Mouse (Mus musculus): ENCODE data around the gene Tmem117. TPM values are rescaled to one million over a fixed set of nuclear protein-coding genes. Genes with fewer than 3 reads are reported as not detected.

The Tmem117 gene
- polyA plus RNA-seq, 1 experiment from 2014 or later: 3.2 TPM

DNA sequence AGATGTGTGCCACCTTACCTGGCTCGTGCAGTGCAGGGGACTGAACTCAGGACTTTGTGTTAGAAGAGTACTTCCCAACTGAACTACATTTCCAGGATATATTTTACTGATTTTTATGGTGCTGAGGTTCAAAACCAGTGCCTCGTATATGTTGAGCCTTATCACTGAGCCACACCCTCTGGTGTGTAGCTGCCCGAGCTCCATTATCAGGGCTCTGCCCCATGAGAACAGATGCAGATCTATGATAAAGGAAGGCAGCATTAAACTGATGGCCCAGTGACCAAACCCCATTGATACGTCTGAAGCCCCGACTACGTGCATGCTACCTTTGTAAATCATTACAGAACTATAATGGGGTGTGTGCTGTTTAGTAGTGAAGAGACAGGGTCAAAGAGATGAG lies 35.6 kb downstream of the Tmem117 start:
- Histone ChIP-seq H3K27ac (no peak overlapping the region), H3K9me3 (no peaks in the 10 kb centered on the region), H3K27me3 (no peaks in the 10 kb centered on the region), H3K4me1 (no peaks in the 10 kb centered on the region; the same call in 1 of the 2 replicates), H3K4me2 (replicated peaks) (no peak overlapping the region), H3K4me3 (no peak overlapping the region), H3K36me3 (no peaks in the 10 kb centered on the region), H3K9ac (no peak overlapping the region)
- WGBS: 88% methylated on average over 6 of the region's 6 CpGs
- ATAC-seq (ENCODE audit: insufficient number of reproducible peaks, insufficient read depth, low FRiP score, low TSS enrichment): no peak

DNA sequence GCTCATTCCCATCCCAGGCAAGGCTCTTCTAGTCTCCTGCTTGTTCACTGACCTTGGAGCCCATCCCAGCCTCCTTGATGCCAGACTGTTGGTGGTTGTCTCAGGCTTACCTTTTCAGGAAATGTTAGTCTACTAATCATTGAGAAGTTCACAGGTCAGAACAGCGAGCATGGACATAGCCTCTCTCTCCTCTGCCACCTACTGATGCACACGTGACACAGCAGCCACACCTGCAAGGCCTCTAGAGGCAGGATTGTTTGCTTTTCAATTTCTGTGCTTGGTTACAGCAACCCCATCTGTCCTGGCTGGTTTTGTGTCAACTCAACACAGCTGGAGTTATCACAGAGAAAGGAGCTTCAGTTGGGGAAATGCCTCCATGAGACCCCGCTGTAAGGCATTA lies 52.1 kb downstream of the Tmem117 start:
- Histone ChIP-seq H3K27ac (no peak overlapping the region), H3K4me1 (no peaks in the 10 kb centered on the region), H3K9ac (no peak overlapping the region), H3K36me3 (no peaks in the 10 kb centered on the region), H3K4me3 (no peak overlapping the region), H3K27me3 (no peaks in the 10 kb centered on the region), H3K9me3 (no peaks in the 10 kb centered on the region), H3K4me2 (replicated peaks) (no peak overlapping the region)
- ATAC-seq (ENCODE audit: insufficient number of reproducible peaks, insufficient read depth, low FRiP score, low TSS enrichment): no peak
- 53% methylated on average over 3 of the region's 3 CpGs for WGBS

DNA sequence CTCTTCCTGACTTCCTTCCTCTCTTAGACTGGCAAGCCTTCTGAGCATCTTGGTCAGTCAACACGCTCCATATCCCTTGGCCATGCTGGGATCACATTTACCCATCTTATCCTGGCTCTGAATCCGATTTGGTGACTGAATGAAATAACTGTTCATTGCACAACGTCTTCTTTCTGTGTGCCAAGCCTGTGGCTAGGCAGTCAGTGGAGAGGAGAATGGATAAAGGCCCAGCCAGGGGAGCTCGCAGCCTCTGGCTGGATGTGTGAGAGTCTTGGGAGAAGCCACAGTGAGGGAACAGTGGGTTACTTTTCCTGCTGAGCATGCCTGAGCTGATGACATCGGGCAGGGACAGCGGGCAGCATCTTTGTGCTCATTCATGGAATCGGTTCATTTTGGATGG lies 55.2 kb downstream of the Tmem117 start:
- no peak for ATAC-seq (ENCODE audit: insufficient number of reproducible peaks, insufficient read depth, low FRiP score, low TSS enrichment)
- H3K36me3 ChIP-seq: no peaks in the 10 kb centered on the region
- H3K4me1 ChIP-seq: 0 out of 2 replicates have a peak, but pooled peaks cover 4% of the 10 kb centered on the region
- no peaks in the 10 kb centered on the region for H3K9me3 ChIP-seq
- H3K4me3 ChIP-seq: no peak overlapping the region
- WGBS: 70% methylated on average over 7 of the region's 7 CpGs
- no peak overlapping the region for H3K4me2 ChIP-seq (replicated peaks)
- no peak overlapping the region for H3K9ac ChIP-seq
- no peaks in the 10 kb centered on the region for H3K27me3 ChIP-seq
- H3K27ac ChIP-seq: no peak overlapping the region

DNA sequence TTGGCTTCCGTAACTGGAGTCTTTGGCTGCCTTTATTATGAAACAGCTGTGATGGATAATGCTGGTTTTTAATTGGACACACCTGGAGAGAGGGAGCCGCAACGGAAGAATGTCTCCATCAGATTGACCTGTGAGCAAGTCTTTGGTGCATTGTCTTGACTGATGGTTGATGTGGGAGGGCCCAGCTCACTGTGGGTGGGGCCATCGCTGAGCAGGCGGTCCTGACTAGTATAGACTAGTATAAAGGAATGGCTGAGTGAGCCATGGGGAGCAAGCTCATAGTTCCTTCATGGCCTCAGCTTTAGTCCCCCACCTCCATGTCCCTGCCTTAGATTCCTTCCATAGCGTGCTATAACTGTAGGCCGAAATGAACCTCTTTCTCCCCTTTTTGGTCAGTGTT lies 58.1 kb downstream of the Tmem117 start:
- no peaks in the 10 kb centered on the region for H3K27me3 ChIP-seq
- no peak overlapping the region for H3K9ac ChIP-seq
- 0 out of 2 replicates have a peak, but pooled peaks cover 4% of the 10 kb centered on the region for H3K4me1 ChIP-seq
- ATAC-seq (ENCODE audit: insufficient number of reproducible peaks, insufficient read depth, low FRiP score, low TSS enrichment): no peak
- no peak overlapping the region for H3K4me3 ChIP-seq
- H3K4me2 ChIP-seq (replicated peaks): no peak overlapping the region
- no peaks in the 10 kb centered on the region for H3K36me3 ChIP-seq
- no peaks in the 10 kb centered on the region for H3K9me3 ChIP-seq
- H3K27ac ChIP-seq: no peak overlapping the region
- 68% methylated on average over 7 of the region's 7 CpGs for WGBS

DNA sequence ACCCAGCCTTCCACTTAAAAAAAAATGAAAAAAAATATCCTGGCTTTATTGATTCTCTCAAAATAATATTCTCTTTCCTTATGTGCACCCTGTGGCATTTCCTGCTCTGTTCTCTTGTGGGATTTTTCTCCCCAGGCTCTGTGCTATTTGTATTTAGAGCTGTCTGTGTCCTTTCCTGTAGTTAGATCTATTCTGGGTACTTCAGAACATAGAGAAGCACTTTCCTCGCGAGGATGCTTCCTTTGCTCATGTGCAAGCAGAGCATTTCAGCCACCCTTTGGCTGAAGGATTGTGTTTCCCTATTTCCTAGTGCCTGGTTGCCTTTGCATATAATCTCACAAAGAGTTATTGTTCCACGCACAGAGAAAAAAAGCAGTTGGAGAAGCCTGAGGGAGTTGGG lies 58.6 kb downstream of the Tmem117 start:
- 44% methylated on average over 3 of the region's 3 CpGs for WGBS
- no peaks in the 10 kb centered on the region for H3K36me3 ChIP-seq

DNA sequence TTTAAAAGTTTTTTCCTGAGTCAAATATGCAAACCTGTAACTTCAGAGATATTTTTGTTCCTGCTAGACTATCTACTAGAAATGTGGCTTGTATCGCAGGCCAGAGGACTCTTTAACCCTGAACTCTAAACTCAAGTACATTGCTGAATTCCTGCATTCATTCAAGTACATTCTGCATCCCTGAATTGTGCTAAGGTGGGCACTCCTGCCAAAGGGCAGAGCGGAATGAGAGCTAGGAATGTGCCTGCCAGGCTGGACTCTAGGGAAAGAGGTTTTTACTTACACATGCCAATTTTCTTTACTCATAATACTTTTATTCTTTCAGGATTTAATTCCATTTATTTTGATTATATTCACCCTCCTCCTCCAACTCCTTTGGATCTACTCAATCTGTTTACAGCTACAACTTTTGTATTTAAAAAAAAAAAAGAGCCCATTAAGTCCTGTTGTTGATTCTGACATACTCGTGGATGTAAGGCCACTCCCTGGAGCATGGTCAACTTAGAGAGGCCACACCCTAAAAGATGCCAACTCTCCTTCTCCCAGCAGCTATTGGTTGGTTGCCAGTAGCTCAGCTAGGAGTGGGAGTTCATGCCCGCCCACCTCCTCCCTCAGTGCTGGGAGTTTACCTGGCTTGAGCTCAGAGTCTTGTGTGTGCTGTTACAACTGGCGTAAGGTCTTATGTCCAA lies 60.3 kb downstream of the Tmem117 start:
- no peak for ATAC-seq (ENCODE audit: insufficient number of reproducible peaks, insufficient read depth, low FRiP score, low TSS enrichment)
- Histone ChIP-seq H3K9ac (no peak overlapping the region), H3K27me3 (no peaks in the 10 kb centered on the region), H3K4me1 (0 out of 2 replicates have a peak, but pooled peaks cover 4% of the 10 kb centered on the region), H3K36me3 (no peaks in the 10 kb centered on the region), H3K9me3 (no peaks in the 10 kb centered on the region), H3K4me3 (no peak overlapping the region), H3K27ac (no peak overlapping the region), H3K4me2 (replicated peaks) (no peak overlapping the region)
- WGBS: 81% methylated on average over 5 of the region's 5 CpGs

More for the DNA sequence above, 58.6 kb downstream of the Tmem117 start:
- ATAC-seq (ENCODE audit: insufficient number of reproducible peaks, insufficient read depth, low FRiP score, low TSS enrichment): no peak
- Histone ChIP-seq H3K27ac (no peak overlapping the region), H3K9ac (no peak overlapping the region), H3K9me3 (no peaks in the 10 kb centered on the region), H3K4me1 (0 out of 2 replicates have a peak, but pooled peaks cover 4% of the 10 kb centered on the region), H3K4me3 (no peak overlapping the region), H3K27me3 (no peaks in the 10 kb centered on the region), H3K4me2 (replicated peaks) (no peak overlapping the region)

DNA sequence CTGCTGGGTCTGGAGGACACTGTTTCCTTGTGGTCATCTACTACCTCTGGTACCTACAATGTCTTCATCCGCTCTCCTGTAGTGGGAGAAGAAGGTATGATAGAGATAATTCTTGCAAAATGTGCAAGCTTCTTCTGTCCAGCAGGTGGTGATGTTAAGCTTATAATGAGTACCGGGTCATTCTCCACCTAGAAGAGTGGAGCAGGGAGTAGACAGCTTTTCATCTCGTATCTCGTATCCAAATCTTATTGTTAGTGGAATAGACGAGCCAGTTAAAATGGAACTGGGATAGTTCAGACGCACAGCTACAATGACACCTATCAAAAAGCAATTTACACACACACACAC lies 60.8 kb downstream of the Tmem117 start:
- Histone ChIP-seq H3K4me2 (replicated peaks) (no peak overlapping the region), H3K27ac (no peak overlapping the region), H3K27me3 (no peaks in the 10 kb centered on the region), H3K4me1 (0 out of 2 replicates have a peak, but pooled peaks cover 4% of the 10 kb centered on the region), H3K4me3 (no peak overlapping the region), H3K9me3 (no peaks in the 10 kb centered on the region), H3K9ac (no peak overlapping the region), H3K36me3 (no peaks in the 10 kb centered on the region)
- 61% methylated on average over 6 of the region's 6 CpGs for WGBS
- no peak for ATAC-seq (ENCODE audit: insufficient number of reproducible peaks, insufficient read depth, low FRiP score, low TSS enrichment)

DNA sequence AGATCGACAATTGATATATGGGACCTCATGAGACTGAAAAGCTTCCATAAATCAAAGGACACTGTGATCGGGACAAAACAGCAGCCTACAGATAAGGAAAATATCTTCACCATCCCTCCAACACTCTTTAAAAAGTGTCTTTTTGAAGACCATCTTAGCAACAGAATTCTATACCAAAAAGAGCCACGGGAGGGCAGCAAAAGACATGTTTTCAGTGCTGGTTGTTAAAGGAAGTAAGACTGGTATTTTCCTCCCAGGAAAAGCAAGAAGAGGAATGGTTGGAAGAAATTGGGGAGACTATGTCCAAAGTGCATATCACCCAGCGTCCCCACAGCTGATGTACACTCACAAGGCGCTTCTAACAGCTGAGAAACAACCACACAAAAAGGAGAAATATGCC lies 93.7 kb downstream of the Tmem117 start:
- Histone ChIP-seq H3K27me3 (no peaks in the 10 kb centered on the region), H3K9ac (no peak overlapping the region), H3K4me2 (replicated peaks) (no peak overlapping the region), H3K4me3 (no peak overlapping the region), H3K9me3 (no peaks in the 10 kb centered on the region), H3K4me1 (no peaks in the 10 kb centered on the region), H3K36me3 (no peaks in the 10 kb centered on the region), H3K27ac (no peak overlapping the region)
- ATAC-seq (ENCODE audit: insufficient number of reproducible peaks, insufficient read depth, low FRiP score, low TSS enrichment): no peak
- WGBS: 29% methylated on average over 5 of the region's 5 CpGs

DNA sequence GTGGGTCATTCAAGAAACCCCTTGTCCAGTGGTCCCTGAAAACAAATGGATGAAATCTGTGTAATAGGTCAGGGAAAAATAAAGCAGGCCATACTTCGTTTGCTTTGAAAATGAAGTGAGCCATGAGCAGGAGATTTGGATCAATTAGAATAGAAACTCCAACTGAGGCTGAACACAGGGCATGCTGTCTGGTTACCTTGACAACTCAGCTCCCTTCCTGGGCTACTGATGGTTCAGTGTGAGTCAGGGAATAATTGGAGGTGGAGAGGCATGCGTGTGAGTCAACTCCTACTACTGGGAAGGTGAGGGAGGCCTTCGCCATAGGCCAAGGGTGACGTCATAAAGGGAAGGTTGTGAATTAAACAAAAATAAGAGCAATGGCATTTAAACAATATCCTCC lies 103.1 kb downstream of the Tmem117 start:
- Histone ChIP-seq H3K4me2 (replicated peaks) (no peak overlapping the region), H3K27me3 (no peaks in the 10 kb centered on the region), H3K4me3 (no peak overlapping the region), H3K4me1 (no peaks in the 10 kb centered on the region), H3K9ac (no peak overlapping the region), H3K36me3 (no peaks in the 10 kb centered on the region), H3K27ac (no peak overlapping the region), H3K9me3 (no peaks in the 10 kb centered on the region)
- 76% methylated on average over 4 of the region's 4 CpGs for WGBS
- no peak for ATAC-seq (ENCODE audit: insufficient number of reproducible peaks, insufficient read depth, low FRiP score, low TSS enrichment)

DNA sequence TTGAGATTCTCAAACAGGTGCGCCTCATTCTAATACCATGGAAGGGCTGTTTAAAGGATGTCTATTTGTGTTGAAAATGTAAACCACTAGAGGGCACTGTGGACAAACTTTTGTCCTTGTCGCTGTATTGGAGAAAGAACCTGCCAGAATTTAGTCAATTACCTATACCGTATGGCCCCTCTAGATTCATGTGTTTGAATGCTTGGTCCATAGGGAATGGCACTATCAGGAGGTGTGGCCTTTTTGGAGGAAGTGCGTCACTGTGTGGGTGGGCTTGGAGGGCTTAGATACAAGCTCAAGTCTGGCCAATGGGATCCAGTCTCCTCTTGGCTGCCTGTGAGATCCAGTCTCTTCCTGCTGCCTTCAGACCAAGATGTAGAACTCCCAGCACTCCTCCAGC lies 140.2 kb downstream of the Tmem117 start:
- 0 out of 2 replicates have a peak, but pooled peaks have one; percentile 22 for ATAC-seq (ENCODE audit: insufficient number of reproducible peaks, insufficient read depth, low FRiP score, low TSS enrichment)
- Histone ChIP-seq H3K27ac (no peak overlapping the region), H3K9me3 (no peaks in the 10 kb centered on the region), H3K9ac (no peak overlapping the region), H3K4me1 (no peaks in the 10 kb centered on the region), H3K4me3 (no peak overlapping the region), H3K27me3 (no peaks in the 10 kb centered on the region), H3K36me3 (no peaks in the 10 kb centered on the region), H3K4me2 (replicated peaks) (no peak overlapping the region)
- whole genome bisulfite sequencing: 20% methylated on average over 4 of the region's 4 CpGs

DNA sequence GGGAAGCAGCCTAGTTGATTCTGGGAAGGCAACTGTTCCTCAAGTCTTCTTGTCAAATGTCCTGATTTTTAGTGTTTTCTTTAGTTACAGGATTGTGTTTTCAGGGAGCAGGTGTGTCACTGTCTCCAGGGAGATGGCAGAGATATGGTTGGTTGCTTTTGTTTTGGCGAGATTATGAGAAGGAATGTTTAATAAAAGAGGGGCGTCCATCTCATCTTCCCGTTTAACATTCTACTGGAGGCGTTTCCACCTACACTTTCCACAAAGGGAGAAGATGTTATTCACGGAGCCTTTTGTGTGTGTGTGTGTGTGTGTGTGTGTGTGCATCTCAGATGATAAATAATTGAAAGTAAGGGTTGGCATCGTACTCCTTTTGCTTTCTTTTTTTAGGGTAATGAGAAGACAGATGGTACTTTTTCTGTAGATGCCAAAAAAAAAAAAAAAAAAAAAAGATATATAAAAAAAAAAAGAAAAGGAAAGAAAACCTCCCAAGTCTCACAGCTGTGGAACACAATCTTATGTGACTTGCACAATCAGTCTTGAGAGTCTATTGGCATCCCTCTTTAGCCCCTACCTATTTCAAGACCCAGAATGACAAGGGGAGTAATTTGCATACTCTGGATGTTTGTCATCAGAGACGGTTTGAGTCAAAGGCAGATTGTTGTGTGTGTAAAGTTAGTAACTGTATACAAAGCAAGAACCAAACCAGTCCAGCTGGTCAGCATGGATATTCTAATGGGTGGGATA lies 142.0 kb downstream of the Tmem117 start:
- H3K9ac ChIP-seq: no peak overlapping the region
- H3K4me3 ChIP-seq: no peak overlapping the region
- 82% methylated on average over 7 of the region's 7 CpGs for WGBS
- H3K4me1 ChIP-seq: no peaks in the 10 kb centered on the region
- no peaks in the 10 kb centered on the region for H3K27me3 ChIP-seq
- no peak overlapping the region for H3K4me2 ChIP-seq (replicated peaks)
- ATAC-seq (ENCODE audit: insufficient number of reproducible peaks, insufficient read depth, low FRiP score, low TSS enrichment): no peak
- H3K36me3 ChIP-seq: no peaks in the 10 kb centered on the region
- H3K27ac ChIP-seq: no peak overlapping the region
- no peaks in the 10 kb centered on the region for H3K9me3 ChIP-seq

DNA sequence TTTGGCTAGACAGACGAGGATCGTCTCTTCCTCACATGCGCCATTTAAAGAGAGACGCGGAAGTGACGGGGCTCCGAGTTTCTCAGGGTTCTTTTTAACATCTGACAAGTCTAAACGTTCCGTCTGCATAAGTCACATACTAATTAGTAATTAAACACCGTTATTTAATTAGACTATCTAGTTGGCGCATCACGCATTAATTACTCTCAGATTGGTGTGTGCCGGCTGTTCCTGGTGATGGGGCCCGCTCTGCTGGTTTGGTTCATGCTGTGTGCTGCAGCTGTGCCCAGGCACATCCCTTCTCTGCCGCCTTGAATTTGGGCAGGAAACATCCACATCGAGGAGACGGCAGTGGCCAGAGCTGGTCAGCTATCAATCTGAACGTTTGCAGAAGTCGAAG lies 142.7 kb downstream of the Tmem117 start:
- Histone ChIP-seq H3K36me3 (no peaks in the 10 kb centered on the region), H3K9ac (no peak overlapping the region), H3K4me2 (replicated peaks) (no peak overlapping the region), H3K4me3 (no peak overlapping the region), H3K9me3 (no peaks in the 10 kb centered on the region), H3K4me1 (peaks cover 6% of the 10 kb centered on the region; the same call in 1 of the 2 replicates), H3K27me3 (no peaks in the 10 kb centered on the region), H3K27ac (no peak overlapping the region)
- WGBS: 90% methylated on average over 19 of the region's 19 CpGs
- ATAC-seq (ENCODE audit: insufficient number of reproducible peaks, insufficient read depth, low FRiP score, low TSS enrichment): no peak

Measured in embryonic facial prominence, embryonic 12.5 days (tissue).